Mouse (Mus musculus): Measurements from ENCODE around the gene 2410015M20Rik. TPM values are rescaled to one million over a fixed set of nuclear protein-coding genes. Genes with fewer than 3 reads are reported as not detected.
"Not testable (repeated sequence)": the region's sequence is repeated elsewhere in the genome, so short reads cannot be mapped to it uniquely, and the experiment has no call there.

The 2410015M20Rik gene
- 100 to 1,000 TPM; 134 to 142 TPM for total RNA-seq (2021)
- long read RNA-seq, experiment 1, transcript 2410015M20Rik-201 (4 exons, 755 nt) = major isoform, 69 of 74 reads
- long read RNA-seq, experiment 1, partial matches to known transcripts = 2 of 74 reads
- long read RNA-seq, experiment 1, other reads (novel, unspliced or antisense) = 3 of 74 reads
- long read RNA-seq, experiment 2, transcript 2410015M20Rik-201 (4 exons, 755 nt) = major isoform, 80 of 89 reads
- long read RNA-seq, experiment 2, partial matches to known transcripts = 2 of 89 reads
- long read RNA-seq, experiment 2, other reads (novel, unspliced or antisense) = 7 of 89 reads

DNA sequence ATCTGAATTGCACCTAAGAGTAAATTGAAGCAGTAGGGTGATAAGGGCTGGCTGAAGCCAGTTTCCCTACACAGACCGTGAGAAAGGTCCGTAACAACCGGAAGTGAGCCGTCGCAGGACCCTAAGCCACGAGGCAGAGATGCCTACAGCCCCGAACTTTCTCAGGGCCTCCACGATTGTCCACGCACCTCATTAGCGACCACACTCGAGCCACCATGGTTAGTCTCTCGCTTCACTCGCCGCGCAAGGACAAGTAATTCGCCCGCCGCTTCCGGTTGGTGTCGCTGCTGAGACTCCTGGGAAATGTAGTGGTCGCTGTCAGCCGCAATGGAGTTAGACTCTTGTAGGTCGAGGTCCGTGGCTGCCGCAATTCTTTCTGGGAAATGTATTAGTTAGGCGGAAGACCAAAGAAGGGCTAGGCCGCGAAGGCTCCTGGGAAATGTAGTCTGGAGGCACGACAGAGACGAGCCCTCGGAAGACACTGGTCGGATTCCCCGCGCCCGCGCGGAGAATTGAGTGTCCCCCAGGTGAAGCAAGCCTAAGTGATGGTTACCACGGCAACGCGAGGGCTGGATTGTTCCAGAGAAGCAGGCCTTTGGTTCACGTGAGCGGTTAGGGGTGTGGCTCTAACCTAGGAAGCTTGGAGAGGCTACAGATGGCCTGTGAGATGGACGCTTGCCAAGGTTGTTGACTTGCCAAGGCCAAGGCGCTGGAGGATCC lies at the start of gene 2410015M20Rik:
2410015M20Rik (minus strand) TSS at position 320 of the 720 bp plus-strand sequence.
- peak; percentile 81 for TF ChIP-seq CTCF (conservative IDR thresholded peaks at IDR 0.05)
- H3K27ac ChIP-seq = peak within 1 kb of the TSS; percentile 96
- DNase-seq (ENCODE audit: low spot score in 2 of 2) = peak; percentile 95 to 97
- H3K4me3 ChIP-seq = peak within 1 kb of the TSS; percentile 68

GRCm38 (mm10) chr17:56656171-56656570 lies 46.6 kb upstream of the 2410015M20Rik start:
- Histone ChIP-seq H3K27ac (no peak overlapping the region), H3K4me3 (no peak overlapping the region)
- no peak for TF ChIP-seq CTCF (conservative IDR thresholded peaks at IDR 0.05)
- DNase-seq (ENCODE audit: low spot score in 2 of 2) = no peak

DNA sequence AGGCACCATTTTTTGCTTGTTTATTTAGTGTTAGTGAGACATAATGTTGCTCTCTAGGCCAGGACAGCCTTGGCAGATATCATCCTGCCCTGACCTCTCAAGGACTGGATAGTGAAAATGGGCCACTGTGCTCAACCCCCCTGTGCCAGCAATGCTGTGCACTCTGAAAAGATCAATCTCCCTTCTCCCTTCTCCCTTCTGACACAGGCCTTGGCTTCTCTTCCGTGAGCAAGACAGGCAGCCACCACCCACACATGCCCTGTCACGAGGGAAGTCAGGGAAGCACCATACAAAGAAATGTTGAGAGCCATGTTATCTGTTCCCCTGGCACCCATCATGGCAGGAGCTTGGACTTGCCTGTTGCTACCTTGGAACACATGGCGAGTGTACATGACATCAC lies 45.7 kb upstream of the 2410015M20Rik start:
- TF ChIP-seq CTCF (conservative IDR thresholded peaks at IDR 0.05) = no peak
- Histone ChIP-seq H3K27ac (no peak overlapping the region), H3K4me3 (no peak overlapping the region)
- no peak for DNase-seq (ENCODE audit: low spot score in 2 of 2)

DNA sequence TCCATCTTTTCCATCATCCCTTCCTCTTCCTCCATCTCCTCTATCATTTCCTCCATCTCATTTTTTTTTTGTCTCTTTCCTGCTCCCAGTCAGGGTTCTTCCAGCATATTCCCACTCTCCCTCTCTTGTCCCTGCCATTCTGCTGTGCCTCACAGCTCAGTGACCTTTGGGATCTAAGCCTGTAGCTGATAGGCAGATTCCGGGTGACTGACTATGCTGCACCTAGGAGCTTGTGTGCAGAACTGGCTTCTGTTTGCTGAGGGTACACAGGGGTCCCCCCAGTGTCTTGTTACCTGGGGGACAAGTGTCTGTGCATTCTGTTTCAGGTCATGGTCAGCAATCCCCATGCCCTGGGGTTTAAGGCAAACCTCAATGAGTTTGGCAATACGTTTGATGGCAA lies 45.2 kb upstream of the 2410015M20Rik start:
- DNase-seq (ENCODE audit: low spot score in 2 of 2) = no peak
- no peak for TF ChIP-seq CTCF (conservative IDR thresholded peaks at IDR 0.05)

DNA sequence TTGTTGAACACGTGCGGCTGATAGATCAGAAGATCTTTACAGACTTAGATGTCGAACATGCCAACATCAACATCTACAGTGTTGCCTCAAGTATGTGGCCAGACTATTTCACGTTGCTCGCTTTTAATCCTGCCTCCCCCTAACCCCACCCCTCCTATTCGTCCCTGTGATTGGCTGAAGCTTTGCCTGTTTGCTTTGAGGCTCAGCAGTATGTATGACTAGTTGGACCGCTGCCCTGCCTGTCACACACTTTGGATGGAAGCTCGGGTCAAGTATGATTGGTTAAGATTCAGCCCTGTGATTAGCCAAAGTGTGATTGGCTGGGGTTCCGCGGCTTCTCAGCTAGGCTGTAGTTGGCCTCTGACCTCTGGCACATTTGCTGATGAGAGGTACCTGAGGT lies 42.2 kb upstream of the 2410015M20Rik start:
- no peak overlapping the region for H3K4me3 ChIP-seq
- TF ChIP-seq CTCF (conservative IDR thresholded peaks at IDR 0.05) = no peak
- no peak for DNase-seq (ENCODE audit: low spot score in 2 of 2)
- H3K27ac ChIP-seq = no peak overlapping the region

More for the DNA sequence above, 45.2 kb upstream of the 2410015M20Rik start:
- Histone ChIP-seq H3K4me3 (no peak overlapping the region), H3K27ac (no peak overlapping the region)

DNA sequence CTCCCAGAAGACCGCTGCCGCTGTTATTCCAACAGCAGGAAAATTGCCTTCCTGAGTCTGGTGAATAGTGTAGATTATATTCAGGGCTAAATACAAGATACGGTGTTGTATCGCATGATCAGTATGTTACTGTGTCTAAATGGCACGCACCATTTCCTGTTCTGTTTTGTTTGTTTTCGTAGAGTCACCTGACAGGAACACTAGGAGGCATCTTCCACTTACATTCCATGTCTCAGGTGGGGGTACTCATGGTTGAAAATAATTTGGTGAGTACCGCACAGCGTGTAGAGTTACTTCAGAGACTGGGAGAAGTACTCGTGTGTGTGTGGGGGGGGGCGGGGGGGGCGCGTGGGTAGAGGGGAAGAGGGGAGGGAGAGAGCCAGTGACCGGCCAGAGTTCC lies 38.0 kb upstream of the 2410015M20Rik start:
- no peak for TF ChIP-seq CTCF (conservative IDR thresholded peaks at IDR 0.05)

DNA sequence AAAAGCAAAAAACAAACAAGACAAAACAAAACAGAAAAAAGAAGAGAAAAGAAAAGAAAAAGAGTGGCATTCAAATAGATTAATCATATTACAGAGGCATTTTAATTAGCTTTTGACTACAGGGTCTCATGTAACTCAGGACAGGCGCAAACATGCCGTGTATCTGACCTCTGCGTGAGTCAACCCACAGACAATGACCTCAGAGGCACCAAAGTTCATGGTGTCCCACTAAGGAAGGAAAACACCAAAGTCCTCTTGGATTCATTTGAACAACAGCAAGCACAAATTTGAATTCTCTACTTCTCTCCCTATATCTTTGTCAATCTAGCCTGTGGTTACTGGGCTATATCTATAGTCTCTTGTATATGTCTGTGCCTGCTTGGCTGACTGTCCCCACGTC lies 33.7 kb upstream of the 2410015M20Rik start:
- Histone ChIP-seq H3K4me3 (no peak overlapping the region), H3K27ac (no peak overlapping the region)
- TF ChIP-seq CTCF (conservative IDR thresholded peaks at IDR 0.05) = no peak
- no peak for DNase-seq (ENCODE audit: low spot score in 2 of 2)

More for the DNA sequence above, 38.0 kb upstream of the 2410015M20Rik start:
- no peak for DNase-seq (ENCODE audit: low spot score in 2 of 2)
- no peak overlapping the region for H3K27ac ChIP-seq
- H3K4me3 ChIP-seq = no peak overlapping the region

DNA sequence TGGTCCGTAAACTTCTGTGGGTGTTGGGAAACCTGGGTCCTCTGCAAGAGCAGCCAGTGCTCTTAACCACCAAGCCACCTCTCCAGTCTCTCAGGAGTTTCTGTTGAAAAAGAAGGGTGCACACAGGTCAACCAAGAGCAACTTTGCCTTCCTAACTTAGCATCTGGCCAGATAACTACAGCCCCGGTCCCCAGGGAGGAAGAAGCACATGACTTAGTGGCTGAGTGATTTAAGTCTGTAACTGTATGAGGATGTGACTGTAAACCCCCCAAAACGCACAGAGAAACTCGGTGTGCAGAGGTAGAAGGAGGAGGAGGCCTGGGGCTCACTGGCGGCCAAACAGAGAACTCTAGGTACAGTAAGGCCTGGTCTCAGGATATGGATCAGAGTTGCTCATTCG lies 24.5 kb upstream of the 2410015M20Rik start:
- no peak for DNase-seq (ENCODE audit: low spot score in 2 of 2)
- H3K4me3 ChIP-seq = no peak overlapping the region
- TF ChIP-seq CTCF (conservative IDR thresholded peaks at IDR 0.05) = no peak
- no peak overlapping the region for H3K27ac ChIP-seq

DNA sequence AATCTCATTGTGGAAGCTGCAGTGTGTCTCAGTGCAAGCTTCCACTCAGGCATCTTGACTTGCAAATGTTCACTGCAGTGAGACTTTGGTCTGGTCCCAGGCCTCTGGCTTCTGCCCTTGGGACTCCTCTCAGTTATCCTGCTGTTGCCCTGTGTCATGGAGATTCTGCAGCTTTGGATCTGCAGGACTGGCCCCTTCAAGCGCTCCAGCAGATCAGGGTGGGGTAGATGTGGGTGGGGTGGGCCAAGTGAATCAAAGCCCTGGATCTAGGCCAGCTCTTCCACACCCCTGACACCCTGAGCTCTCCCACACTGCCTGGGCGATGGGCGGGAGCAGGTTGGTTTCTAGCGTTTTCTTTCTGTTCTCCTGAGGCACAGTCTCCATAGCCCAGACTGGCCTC lies 22.2 kb upstream of the 2410015M20Rik start:
- DNase-seq (ENCODE audit: low spot score in 2 of 2) = no peak
- H3K27ac ChIP-seq = no peak overlapping the region
- H3K4me3 ChIP-seq = no peak overlapping the region
- no peak for TF ChIP-seq CTCF (conservative IDR thresholded peaks at IDR 0.05)

DNA sequence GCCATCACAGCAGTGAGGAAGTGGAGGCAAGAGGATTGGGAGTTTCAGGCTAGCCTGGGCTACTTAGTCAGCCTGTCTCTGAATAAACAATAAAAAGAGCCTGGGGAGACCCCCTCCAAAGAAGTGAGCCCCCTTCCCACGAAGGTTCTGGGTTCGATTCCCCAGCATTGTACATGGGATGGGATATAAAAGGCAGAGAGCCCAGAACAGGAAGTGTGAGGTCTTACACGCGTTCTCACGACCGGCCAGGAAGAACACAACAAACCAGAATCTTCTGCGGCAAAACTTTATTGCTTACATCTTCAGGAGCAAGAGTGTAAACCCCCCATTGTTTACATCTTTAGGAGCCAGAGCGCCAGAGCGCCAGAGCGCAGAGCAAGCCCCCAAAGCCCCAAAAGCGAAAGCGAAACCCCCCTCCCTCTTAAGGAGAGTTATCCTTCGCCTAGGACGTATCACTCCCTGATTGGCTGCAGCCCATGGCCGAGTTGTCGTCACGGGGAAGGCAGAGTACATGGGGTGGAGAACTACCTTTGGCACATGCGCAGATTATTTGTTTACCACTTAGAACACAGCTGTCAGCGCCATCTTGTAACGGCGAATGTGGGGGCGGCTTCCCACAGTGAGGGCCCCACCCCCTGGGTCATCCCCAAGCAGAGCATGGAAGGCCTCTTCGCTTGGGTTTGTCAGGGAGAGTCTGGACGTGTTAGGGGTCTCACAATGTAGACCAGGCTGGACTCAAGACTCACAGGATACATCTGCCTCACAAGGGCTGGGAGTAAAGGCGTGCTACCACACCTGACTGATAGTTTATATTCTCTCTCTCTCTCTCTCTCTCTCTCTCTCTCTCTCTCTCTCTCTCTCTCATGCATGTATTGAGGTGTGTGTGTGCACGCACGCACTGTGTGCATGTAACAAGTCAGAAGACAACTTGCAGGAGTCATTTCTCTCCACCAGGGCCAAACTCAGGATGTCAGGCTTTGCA lies 20.5 kb upstream of the 2410015M20Rik start:
- H3K4me3 ChIP-seq; DNase-seq (ENCODE audit: low spot score in 2 of 2); H3K27ac ChIP-seq: not testable (repeated sequence)

DNA sequence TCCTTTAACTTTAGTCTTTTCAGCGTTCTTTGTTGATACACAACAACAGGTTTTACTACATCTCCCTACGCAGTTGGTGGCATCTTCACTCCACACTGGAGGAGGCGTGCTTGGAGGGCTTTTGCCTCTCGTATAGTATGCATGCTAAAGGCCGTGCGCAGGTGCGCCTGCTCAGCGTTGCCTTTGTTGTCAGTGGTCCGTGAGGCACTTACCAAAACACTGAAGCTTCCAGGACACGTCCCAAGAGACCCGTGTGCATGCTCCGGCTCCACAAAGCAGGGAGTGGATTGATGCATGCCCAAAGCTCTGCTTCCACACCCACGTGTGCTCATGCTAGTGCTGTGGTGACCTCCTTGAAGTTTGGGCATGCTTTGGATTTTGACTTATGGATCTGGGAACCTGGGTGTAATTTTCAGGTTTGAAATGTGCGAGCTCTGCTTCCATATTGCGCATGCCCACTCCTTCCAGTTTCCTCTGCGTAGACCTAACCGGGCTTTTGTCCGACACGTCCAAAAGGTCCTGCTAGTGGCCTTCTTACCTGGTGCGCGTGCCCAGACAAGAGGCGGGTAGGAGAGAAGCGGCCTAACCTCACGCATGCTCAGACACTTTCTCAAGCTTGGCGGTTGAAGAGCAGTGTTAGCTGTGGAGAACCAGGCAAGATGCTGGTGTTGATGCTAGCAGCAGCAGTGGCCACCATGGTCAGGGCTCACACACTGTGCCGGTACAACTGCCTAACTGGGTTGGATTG lies 18.1 kb upstream of the 2410015M20Rik start, which contains the start of gene Catsperd:
Catsperd (plus strand) TSS at position 614 of the 748 bp plus-strand sequence.
- H3K27ac ChIP-seq = no peak within 1 kb of the TSS
- DNase-seq (ENCODE audit: low spot score in 2 of 2) = no peak
- peak within 1 kb of the TSS; percentile 63 for H3K4me3 ChIP-seq
- no peak for TF ChIP-seq CTCF (conservative IDR thresholded peaks at IDR 0.05)

All from layer of hippocampus, adult 2 months (tissue).